Mouse (Mus musculus): ENCODE results near the gene Six5. TPM values are rescaled to one million over a fixed set of nuclear protein-coding genes. Genes with fewer than 3 reads are reported as not detected.

The Six5 gene
- polyA plus RNA-seq, 1 experiment, result 3.3 TPM

DNA sequence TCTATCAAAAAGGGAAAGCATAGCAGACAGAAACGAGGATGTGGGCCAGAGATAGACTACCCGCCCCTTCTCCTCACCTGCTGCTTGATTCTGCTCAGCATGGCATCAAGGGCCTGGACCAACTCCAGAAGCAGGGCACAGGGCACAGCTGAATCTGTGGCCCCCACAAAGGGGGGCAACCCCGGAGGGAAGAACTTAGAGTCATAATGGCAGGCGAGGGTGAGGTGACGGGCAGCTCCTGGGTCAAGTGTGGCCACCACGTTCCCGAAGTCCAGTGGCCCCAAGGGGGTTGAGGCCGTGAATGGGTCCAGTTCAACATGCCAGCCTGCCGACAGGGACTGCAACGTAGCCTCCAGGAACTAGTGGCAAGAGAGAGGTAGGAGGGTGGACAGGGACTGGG, 52.4 kb downstream of the Six5 start:
- Histone ChIP-seq H3K27me3 (ENCODE audit: control insufficient read depth, insufficient read depth, low read length) (no peaks in the 10 kb centered on the region), H3K27ac (ENCODE audit: control insufficient read depth, insufficient read depth, low read depth, low read length) (no peak overlapping the region), H3K36me3 (ENCODE audit: control insufficient read depth, insufficient read depth, low read length) (no peaks in the 10 kb centered on the region), H3K4me1 (ENCODE audit: control insufficient read depth, insufficient read depth, low read length) (peaks cover 6% of the 10 kb centered on the region), H3K4me3 (ENCODE audit: control insufficient read depth, low read depth, low read length) (peak overlapping the region; percentile 73)
- no peak for TF ChIP-seq CTCF (IDR thresholded peaks at IDR 0.05; ENCODE audit: control insufficient read depth, insufficient read depth, insufficient replicate concordance, low read depth, low read length)
- no peak for TF ChIP-seq POLR2A (IDR thresholded peaks at IDR 0.05; ENCODE audit: control insufficient read depth, low read depth, low read length)

DNA sequence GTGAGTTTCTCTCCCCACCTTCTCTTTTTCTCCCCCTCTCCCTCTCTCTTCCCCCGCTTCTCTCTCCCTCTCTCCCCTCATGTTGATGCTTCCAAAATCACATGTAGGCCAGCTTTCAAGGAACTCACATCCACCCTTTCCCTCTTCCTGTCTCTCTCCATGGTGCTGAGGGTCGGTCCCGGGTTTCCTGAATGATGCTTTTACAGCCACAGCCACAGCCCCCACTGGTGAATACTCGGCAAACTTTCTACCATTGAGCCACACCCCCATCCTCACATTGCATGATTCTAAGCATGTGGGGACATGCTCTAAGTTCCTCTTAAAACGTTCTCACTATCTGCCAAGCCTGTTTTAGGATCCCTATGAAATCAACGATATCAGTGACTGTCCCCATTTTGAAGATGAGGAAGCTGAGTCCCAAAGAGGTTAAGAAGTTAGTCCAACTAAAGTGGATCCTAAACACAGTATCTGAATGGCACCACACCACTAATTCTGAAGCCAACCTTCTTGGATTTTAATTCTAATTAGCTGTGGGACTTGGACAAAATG, 53.2 kb downstream of the Six5 start:
- no peak overlapping the region for H3K27ac ChIP-seq (ENCODE audit: control insufficient read depth, insufficient read depth, low read depth, low read length)
- H3K36me3 ChIP-seq (ENCODE audit: control insufficient read depth, insufficient read depth, low read length), result peaks cover 4% of the 10 kb centered on the region
- TF ChIP-seq CTCF (IDR thresholded peaks at IDR 0.05; ENCODE audit: control insufficient read depth, insufficient read depth, insufficient replicate concordance, low read depth, low read length), result no peak
- no peak for TF ChIP-seq POLR2A (IDR thresholded peaks at IDR 0.05; ENCODE audit: control insufficient read depth, low read depth, low read length)
- peaks cover 6% of the 10 kb centered on the region for H3K4me1 ChIP-seq (ENCODE audit: control insufficient read depth, insufficient read depth, low read length)
- peak overlapping the region; percentile 73 for H3K4me3 ChIP-seq (ENCODE audit: control insufficient read depth, low read depth, low read length)
- H3K27me3 ChIP-seq (ENCODE audit: control insufficient read depth, insufficient read depth, low read length), result no peaks in the 10 kb centered on the region

Other genes with a start within 250 kb of the Six5 start
- gene Pglyrp1, start 223.3 kb upstream of the Six5 start, polyA plus RNA-seq (2012; rRNA removed), result 0.14 TPM in 1 of 2 replicates, not detected in the other
- 23.8 and 26.8 TPM in 2 replicates for gene Ccdc61, start 184.2 kb upstream of the Six5 start, polyA plus RNA-seq (2012; rRNA removed)
- gene Nova2, start 168.7 kb upstream of the Six5 start, polyA plus RNA-seq (2012; rRNA removed), result 2.4 TPM in 2 replicates
- 0.08 and 0.10 TPM in 2 replicates for gene Nanos2, start 107.2 kb upstream of the Six5 start, polyA plus RNA-seq (2012; rRNA removed)
- 35.6 and 42.9 TPM in 2 replicates for gene Mypop, start 103.3 kb upstream of the Six5 start, polyA plus RNA-seq (2012; rRNA removed)
- 4.9 and 5.4 TPM in 2 replicates for gene Irf2bp1, start 90.5 kb upstream of the Six5 start, polyA plus RNA-seq (2012; rRNA removed)
- gene Foxa3, start 71.1 kb upstream of the Six5 start, polyA plus RNA-seq (2012; rRNA removed), result 2.1 and 2.3 TPM in 2 replicates
- gene Sympk, start 70.2 kb upstream of the Six5 start, polyA plus RNA-seq (2012; rRNA removed), result 196 and 222 TPM in 2 replicates
- gene Rsph6a, start 39.9 kb upstream of the Six5 start, polyA plus RNA-seq (2012; rRNA removed), result 226 and 241 TPM in 2 replicates
- 83.7 and 92.1 TPM in 2 replicates for gene Dmwd, start 18.4 kb upstream of the Six5 start, polyA plus RNA-seq (2012; rRNA removed)
- gene Dmpk, start 10.7 kb upstream of the Six5 start, polyA plus RNA-seq (2012; rRNA removed), result 75.3 and 91.2 TPM in 2 replicates
- 13.2 and 16.4 TPM in 2 replicates for gene Gm4969, start 23.8 kb downstream of the Six5 start, polyA plus RNA-seq (2012; rRNA removed)
- gene Fbxo46, start 25.3 kb downstream of the Six5 start, polyA plus RNA-seq (2012; rRNA removed), result 49.3 and 59.7 TPM in 2 replicates
- 12.7 and 13.5 TPM in 2 replicates for gene Qpctl, start 54.7 kb downstream of the Six5 start, polyA plus RNA-seq (2012; rRNA removed)
- 135 and 140 TPM in 2 replicates for gene Snrpd2, start 55.1 kb downstream of the Six5 start, polyA plus RNA-seq (2012; rRNA removed)
- gene Gipr, start 71.5 kb downstream of the Six5 start, polyA plus RNA-seq (2012; rRNA removed), result 20.9 and 24.3 TPM in 2 replicates
- 11.1 and 12.9 TPM in 2 replicates for gene Eml2, start 81.8 kb downstream of the Six5 start, polyA plus RNA-seq (2012; rRNA removed)
- gene Gpr4, start 117.9 kb downstream of the Six5 start, polyA plus RNA-seq (2012; rRNA removed), result 9.5 and 16.2 TPM in 2 replicates
- gene Opa3, start 133.7 kb downstream of the Six5 start, polyA plus RNA-seq (2012; rRNA removed), result 13.6 and 14.5 TPM in 2 replicates
- gene Vasp, start 177.2 kb downstream of the Six5 start, polyA plus RNA-seq (2012; rRNA removed), result 42.4 and 44.7 TPM in 2 replicates
- 0.20 and 0.30 TPM in 2 replicates for gene Ppm1n, start 185.5 kb downstream of the Six5 start, polyA plus RNA-seq (2012; rRNA removed)
- gene Rtn2, start 188.0 kb downstream of the Six5 start, polyA plus RNA-seq (2012; rRNA removed), result 15.6 and 17.4 TPM in 2 replicates
- gene Fosb, start 215.5 kb downstream of the Six5 start, polyA plus RNA-seq (2012; rRNA removed), result 3.9 and 4.1 TPM in 2 replicates